Mouse (Mus musculus) layer of hippocampus, postnatal 14 days (tissue): ENCODE measurements around the gene Pofut1. TPM values are rescaled to one million over a fixed set of nuclear protein-coding genes. Genes with fewer than 3 reads are reported as not detected.
"Not testable (repeated sequence)": the region's sequence is repeated elsewhere in the genome, so short reads cannot be mapped to it uniquely, and the experiment has no call there.

Experiments used
- DNase-seq, 2 experiments: peaks; one replicate each; pipeline ENCODE4 v3.0.0; 2021 to 2022; ENCODE audit warnings: low spot score in 2 of 2, mixed read lengths in 1 of 2
- total RNA-seq, 2 experiments: library from RNA; stranded (reverse); gene quantifications; 2 replicates each; pipeline ENCODE4 v1.2.3; 2021

The Pofut1 gene
- total RNA-seq, 2 experiments from 2014 or later: 16.0 to 18.0 TPM

DNA sequence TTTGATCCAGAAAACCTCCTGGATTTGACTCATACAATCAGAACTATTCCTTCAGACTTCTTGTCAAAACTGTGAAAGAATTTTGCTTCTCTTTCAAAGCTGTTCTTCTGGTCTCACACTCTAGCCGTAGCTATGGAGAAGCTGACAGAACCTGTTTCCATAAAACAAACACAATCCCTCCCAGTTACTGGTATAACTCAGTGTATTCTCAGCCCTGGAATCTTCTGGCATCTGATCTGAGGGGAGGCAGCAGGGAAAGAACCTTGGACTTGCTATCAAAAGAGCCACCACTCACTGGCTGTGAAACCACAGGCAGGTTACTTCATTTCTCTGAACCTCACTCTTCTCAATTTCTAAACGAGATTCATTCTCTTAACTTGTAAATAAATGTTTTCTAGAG, 2.9 kb upstream of the Pofut1 start:
- DNase-seq: no peak

GRCm38 (mm10) chr2:153239021-153239859, 2.1 kb upstream of the Pofut1 start:
- DNase-seq: no peak

DNA sequence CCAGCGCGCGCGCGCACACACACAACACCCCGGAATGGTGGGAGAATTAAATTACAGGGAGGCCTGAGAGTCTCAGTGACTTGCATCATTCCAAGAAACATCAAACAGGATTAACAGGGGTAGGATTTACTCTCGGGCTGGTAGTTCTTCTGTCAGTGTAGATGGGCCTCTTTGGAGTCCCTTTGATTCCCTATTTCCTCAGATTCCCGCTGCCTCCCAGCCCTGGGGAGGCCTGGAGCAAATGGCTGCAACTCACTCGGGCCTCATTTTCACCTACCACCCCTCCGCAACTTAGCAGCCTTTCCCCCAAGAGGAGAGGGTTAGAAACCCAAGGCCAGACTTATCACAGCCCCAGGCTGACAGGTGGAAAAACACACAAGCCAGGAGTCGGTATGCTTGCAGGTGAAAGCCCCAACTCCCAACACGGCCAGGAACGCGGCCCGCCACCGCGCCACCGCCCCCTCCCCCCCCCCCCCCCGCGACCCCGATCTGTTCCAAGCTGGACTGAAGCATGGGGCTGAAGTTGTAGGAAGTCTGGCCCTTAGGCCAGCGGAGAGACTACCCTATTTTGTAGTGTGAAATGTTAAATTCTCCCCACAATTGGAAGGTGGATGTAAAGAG, 1.4 kb upstream of the Pofut1 start:
- DNase-seq: no peak

GRCm38 (mm10) chr2:153240701-153241235, 565 bp upstream of the Pofut1 start:
- DNase-seq: no peak

DNA sequence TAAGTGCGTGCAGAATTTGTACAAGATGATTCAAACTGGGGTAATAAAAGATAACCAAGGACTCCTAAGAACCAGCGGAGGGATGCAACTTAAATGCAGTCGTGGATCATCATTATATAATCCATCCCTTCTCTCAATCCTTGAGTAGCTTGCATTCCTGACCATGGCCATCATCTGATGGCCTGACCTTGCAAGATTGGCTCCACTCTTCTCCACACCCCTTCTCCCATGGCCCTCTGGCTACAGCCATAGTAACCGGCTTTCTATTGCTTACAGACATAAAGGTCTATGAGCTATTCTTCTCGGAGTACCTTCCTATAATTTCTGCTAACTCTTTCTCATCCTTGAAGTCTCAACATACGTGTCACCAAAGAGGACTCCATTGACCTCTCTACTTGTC, 823 bp downstream of the Pofut1 start:
- no peak for DNase-seq

DNA sequence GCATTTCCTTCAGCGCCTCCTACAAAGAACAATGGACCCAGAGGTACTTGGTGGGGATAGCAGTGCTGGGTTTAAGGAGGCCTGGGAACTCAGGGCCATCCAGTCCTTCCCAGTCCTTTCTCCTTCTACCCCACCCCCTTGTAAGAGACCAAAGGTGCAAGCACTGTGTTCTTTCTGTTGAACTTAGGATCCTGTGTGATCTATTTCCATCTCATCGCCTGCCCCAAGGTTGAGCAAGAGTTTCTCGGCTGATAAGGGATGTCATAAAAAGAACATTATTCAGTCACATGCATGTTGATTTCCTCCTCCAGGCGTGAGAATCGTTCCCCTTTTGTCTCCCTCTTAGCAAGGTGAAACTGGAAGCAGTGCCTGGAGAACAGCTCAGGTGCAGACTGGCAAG, 8.4 kb downstream of the Pofut1 start:
- no peak for DNase-seq

- no peak for DNase-seq
These were observed 15.3 kb downstream of the Pofut1 start for GRCm38 (mm10) chr2:153256604-153257003.

- DNase-seq: no peak
These were observed 17.9 kb downstream of the Pofut1 start for GRCm38 (mm10) chr2:153259030-153259863.

DNA sequence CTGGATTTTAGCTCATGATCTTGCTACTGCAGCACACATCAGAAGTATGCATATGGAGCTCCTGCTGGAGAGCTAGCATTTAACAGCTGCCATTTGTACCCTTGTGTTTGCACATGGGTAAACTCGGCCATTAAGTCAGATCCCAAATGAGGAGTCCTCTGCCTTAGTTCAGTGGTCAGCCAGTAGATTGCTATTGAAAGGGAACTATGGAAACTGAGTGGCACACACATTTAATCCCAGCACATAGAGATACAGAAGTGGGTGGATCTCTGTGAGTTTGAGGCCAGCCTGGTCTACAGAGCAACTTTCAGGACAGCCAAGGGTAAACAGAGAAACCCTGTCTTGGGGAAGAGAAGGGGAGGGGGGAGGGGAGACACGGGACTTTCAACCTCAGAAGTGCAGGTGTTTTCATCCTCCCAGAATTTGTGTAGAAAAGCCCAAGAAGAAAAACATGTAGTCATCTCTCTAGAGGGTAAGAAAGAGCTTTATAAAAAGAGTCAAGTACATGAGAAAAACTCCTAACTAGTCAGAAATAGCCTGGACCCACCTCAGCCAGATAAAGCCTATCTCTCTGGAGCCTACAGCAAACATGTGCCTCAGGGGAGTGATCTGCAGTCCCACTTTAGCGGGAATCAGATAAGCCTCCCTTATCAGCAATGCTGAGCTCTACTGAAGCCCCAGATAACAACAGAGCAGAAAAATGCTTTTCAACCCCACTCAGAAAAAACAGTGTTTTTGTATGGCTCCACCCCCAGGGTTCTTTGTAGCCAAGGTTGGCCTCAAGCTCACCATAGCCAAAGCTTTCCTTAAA, 18.7 kb downstream of the Pofut1 start:
- DNase-seq: no peak

GRCm38 (mm10) chr2:153263053-153263452, 21.7 kb downstream of the Pofut1 start:
- DNase-seq: no peak

GRCm38 (mm10) chr2:153267331-153267730, 26.0 kb downstream of the Pofut1 start:
- no peak for DNase-seq

GRCm38 (mm10) chr2:153270231-153270915, 29.0 kb downstream of the Pofut1 start:
- DNase-seq: not testable (repeated sequence)

GRCm38 (mm10) chr2:153274200-153274918, 33.0 kb downstream of the Pofut1 start:
- not testable (repeated sequence) for DNase-seq

- DNase-seq: no peak
These were observed 33.5 kb downstream of the Pofut1 start for GRCm38 (mm10) chr2:153274919-153275247.

- not testable (repeated sequence) for DNase-seq
These were observed 34.2 kb downstream of the Pofut1 start for GRCm38 (mm10) chr2:153275577-153275976.

- no peak for DNase-seq
These were observed 35.1 kb downstream of the Pofut1 start for GRCm38 (mm10) chr2:153276440-153276839.

GRCm38 (mm10) chr2:153276846-153277245, 35.5 kb downstream of the Pofut1 start:
- not testable (repeated sequence) for DNase-seq

DNA sequence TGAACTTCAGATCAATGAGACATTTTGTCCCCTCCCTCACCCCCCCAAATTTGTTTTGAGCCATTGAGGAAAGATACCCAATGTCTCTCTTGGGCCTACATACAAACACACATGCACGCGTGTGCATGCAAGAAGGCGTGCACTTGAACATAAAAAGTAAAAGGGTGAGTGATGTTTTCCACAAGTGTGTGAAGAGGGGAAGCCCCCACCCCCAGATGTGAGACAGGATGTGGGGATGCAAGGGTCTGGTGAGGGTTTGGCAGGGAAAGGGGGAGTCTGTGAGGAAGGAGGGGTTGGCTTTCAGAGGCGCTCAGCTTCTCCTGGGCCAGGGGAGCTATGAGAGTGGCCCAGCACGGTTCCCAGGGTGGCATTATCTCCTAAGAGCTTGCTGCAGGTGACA, 37.0 kb downstream of the Pofut1 start:
- no peak for DNase-seq

GRCm38 (mm10) chr2:153283919-153284318, 42.6 kb downstream of the Pofut1 start:
- DNase-seq: no peak
